Mouse (Mus musculus) kidney, embryonic 15.5 days (tissue): ENCODE measurements around the gene Oat. TPM values are rescaled to one million over a fixed set of nuclear protein-coding genes. Genes with fewer than 3 reads are reported as not detected.

Experiments
- ATAC-seq: fragments of 200-750 bp; cut with Nextera tagmentation; replicated peaks from 2 replicates; pipeline ENCODE4 v1.8.0; 2017; ENCODE audit warnings: moderate TSS enrichment; ENCODE audit not compliant: low FRiP score
- H3K27ac ChIP-seq: fragments of 300-500 bp; sonication (generic); 2 replicates; pipeline ENCODE4 v1.5.1; 2015; ENCODE audit warnings: mild to moderate bottlenecking, inconsistent platforms
- H3K27me3 ChIP-seq: fragments of 300-500 bp; sonication (generic); 2 replicates; pipeline ENCODE4 v1.6.1; 2015; ENCODE audit warnings: inconsistent platforms
- H3K36me3 ChIP-seq: fragments of 300-500 bp; sonication (generic); 2 replicates; pipeline ENCODE4 v1.6.1; 2015; ENCODE audit warnings: inconsistent platforms
- H3K4me1 ChIP-seq: fragments of 300-500 bp; sonication (generic); 2 replicates; pipeline ENCODE4 v1.6.1; 2015; ENCODE audit warnings: inconsistent platforms
- H3K4me2 ChIP-seq: fragments of 300-500 bp; sonication (generic); 2 replicates; pipeline ENCODE4 v1.6.1; 2015; ENCODE audit warnings: moderate library complexity, mild to moderate bottlenecking, inconsistent platforms
- H3K4me3 ChIP-seq: fragments of 300-500 bp; sonication (generic); replicated peaks from 2 replicates; pipeline ENCODE4 v1.5.1; 2015; ENCODE audit warnings: mild to moderate bottlenecking, inconsistent platforms
- H3K9ac ChIP-seq: fragments of 300-500 bp; sonication (generic); 2 replicates; pipeline ENCODE4 v1.6.1; 2015; ENCODE audit warnings: mild to moderate bottlenecking, inconsistent platforms
- H3K9me3 ChIP-seq: fragments of 300-500 bp; sonication (generic); replicated peaks from 2 replicates; pipeline ENCODE4 v1.6.1; 2016; ENCODE audit warnings: inconsistent platforms
- WGBS: fragments of 180-500 bp; shearing (Covaris S2); methylation state at CpG from one replicate; pipeline ENCODE4 v1.1.7; 2015; ENCODE audit warnings: mixed read lengths; 5-methylcytosine and 5-hydroxymethylcytosine counted together
- polyA plus RNA-seq: library from polyadenylated mRNA; unstranded; fragments of >200 nt; fragmentation: Nextera tagmentation; extraction: Ambion mirVana; gene quantifications from 2 replicates; pipeline ENCODE4 v1.2.1, GENCODE M21; 2015

The Oat gene
- polyA plus RNA-seq, 1 experiment from 2014 or later: 166 TPM

- no peak overlapping the region for H3K4me2 ChIP-seq
- WGBS: 55% methylated on average over 3 of the region's 3 CpGs
- no peak for ATAC-seq
Observed at GRCm38 (mm10) chr7:132559138-132559766, 16.9 kb downstream of the Oat start.

DNA sequence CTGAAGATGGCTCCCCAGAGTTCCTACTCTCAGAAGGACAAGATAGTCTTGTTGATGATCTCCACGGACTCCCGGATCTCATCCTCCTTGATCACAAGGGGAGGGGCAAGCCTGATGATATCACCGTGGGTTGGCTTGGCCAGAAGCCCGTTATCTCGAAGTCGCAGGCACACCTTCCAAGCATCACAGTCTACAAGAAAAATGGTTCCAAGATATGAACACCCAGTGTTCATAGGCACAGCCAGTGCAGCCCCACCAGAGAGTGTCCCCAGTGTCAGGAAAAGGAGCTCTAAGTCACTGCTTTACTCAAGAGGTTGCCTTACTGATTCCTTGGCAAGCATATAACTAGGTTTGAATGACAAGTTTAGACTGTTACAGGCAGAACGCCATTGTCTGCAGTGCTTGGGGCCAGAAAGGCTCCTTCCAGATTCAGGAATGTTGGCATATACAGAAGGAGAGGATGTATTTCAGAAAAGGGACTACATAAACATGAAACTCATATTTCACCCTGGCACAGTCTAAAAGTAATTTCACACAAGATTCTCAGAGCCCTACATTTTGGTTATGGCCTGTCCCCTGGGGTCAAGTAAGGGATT, 18.0 kb downstream of the Oat start:
- Histone ChIP-seq H3K36me3 (peaks cover 61% of the 10 kb centered on the region), H3K27ac (no peak overlapping the region), H3K4me3 (no peak overlapping the region), H3K4me2 (no peak overlapping the region), H3K4me1 (no peaks in the 10 kb centered on the region), H3K9me3 (no peaks in the 10 kb centered on the region), H3K27me3 (no peaks in the 10 kb centered on the region), H3K9ac (no peak overlapping the region)
- ATAC-seq: no peak
- 82% methylated on average over 7 of the region's 7 CpGs for WGBS

More at GRCm38 (mm10) chr7:132559138-132559766, 16.9 kb downstream of the Oat start:
- Histone ChIP-seq H3K9me3 (no peaks in the 10 kb centered on the region), H3K9ac (no peak overlapping the region), H3K36me3 (peaks cover 71% of the 10 kb centered on the region), H3K27ac (peak overlapping the region; percentile 3; the same call in 1 of the 2 replicates), H3K4me3 (no peak overlapping the region), H3K27me3 (no peaks in the 10 kb centered on the region), H3K4me1 (no peaks in the 10 kb centered on the region)

DNA sequence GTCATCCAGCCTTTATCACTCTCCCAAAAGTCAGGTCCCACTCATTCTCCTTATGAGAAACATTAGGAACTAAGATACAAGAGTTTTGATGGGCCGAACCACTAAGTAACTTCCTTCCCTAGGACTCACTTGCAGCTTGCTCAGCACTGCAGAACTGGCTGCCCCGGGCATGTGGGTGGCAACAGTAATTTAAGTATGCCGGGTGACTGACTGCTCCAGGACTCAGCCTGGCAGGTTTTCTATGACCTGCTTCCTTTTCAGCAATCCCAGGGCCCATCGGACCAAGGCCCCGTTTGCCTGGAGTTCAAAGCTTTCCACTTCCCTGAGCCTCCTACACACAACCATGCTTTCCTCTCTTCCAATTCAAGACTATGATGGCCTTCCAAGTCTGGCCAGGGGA, 19.6 kb downstream of the Oat start:
- ATAC-seq: no peak
- no peak overlapping the region for H3K27ac ChIP-seq
- H3K4me2 ChIP-seq: no peak overlapping the region
- no peaks in the 10 kb centered on the region for H3K27me3 ChIP-seq
- H3K9me3 ChIP-seq: no peaks in the 10 kb centered on the region
- 60% methylated on average over 5 of the region's 5 CpGs for WGBS
- H3K36me3 ChIP-seq: peaks cover 44% of the 10 kb centered on the region
- H3K4me3 ChIP-seq: no peak overlapping the region
- no peaks in the 10 kb centered on the region for H3K4me1 ChIP-seq
- H3K9ac ChIP-seq: no peak overlapping the region

- H3K9me3 ChIP-seq: no peaks in the 10 kb centered on the region
- H3K36me3 ChIP-seq: peaks cover 39% of the 10 kb centered on the region
- H3K4me2 ChIP-seq: no peak overlapping the region
- H3K27ac ChIP-seq: no peak overlapping the region
- no peaks in the 10 kb centered on the region for H3K27me3 ChIP-seq
- 22% methylated on average over 4 of the region's 4 CpGs for WGBS
- H3K4me1 ChIP-seq: no peaks in the 10 kb centered on the region
- H3K9ac ChIP-seq: no peak overlapping the region
- ATAC-seq: no peak
- H3K4me3 ChIP-seq: no peak overlapping the region
Observed at GRCm38 (mm10) chr7:132555911-132556310, 20.3 kb downstream of the Oat start.

DNA sequence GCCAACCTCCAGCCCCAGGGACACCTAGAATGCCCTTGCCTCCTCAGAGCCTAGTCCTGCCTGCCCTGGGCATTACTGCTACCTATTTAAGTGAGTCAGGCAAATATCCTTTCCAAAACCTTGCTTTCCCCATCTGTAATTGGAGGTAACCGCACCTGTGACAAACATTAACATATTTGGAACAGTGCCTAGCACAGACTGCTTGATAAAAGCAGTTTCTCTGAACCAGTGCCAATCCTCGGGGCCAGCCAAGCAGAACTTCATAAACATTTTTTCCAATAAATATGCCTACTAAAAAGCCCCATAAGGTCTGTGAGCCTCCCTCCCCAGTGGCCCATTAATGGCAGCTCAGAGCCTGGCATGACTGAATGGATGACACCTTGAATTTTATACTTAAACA, 22.1 kb downstream of the Oat start:
- Histone ChIP-seq H3K27ac (no peak overlapping the region), H3K36me3 (peaks cover 20% of the 10 kb centered on the region), H3K9ac (no peak overlapping the region), H3K4me3 (no peak overlapping the region), H3K27me3 (no peaks in the 10 kb centered on the region), H3K9me3 (no peaks in the 10 kb centered on the region), H3K4me1 (no peaks in the 10 kb centered on the region), H3K4me2 (no peak overlapping the region)
- 64% methylated on average over 2 of the region's 2 CpGs for WGBS
- no peak for ATAC-seq

DNA sequence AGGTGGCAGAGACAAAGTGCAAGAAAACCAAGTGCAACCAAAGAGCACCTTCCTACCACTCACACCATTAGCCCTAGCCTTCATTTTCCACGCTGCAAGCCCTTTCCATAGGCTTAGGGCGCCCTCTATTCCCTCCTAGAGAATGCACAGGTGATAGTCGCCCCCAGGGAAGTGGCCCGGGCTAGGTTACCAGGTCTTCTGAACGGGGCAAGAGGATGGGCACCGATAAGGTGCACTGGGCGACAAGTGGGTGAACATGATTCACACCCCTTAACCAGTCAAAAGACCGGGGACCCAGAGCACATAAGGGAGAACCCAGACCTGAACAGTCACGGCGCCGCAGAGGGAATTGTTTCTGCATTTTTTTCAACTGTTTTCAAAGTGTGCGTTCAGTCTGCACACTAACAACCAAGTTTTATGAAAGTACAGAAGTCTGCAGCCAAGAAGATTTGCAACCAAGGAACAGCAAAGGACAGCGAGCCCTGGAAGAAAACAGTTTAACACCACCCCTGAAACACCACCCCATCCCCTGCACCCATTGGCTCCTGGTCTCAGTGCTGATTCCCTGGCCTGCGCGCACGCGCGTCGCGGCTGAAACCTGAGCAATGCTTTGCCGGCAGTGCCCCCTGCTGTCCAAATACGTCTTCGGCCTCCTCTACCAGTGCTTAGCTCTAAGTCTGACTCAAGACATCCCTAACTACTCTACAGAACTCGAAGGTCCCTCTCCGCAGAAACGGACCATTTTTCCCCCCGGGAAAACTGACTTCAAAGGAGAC, 24.7 kb downstream of the Oat start:
- H3K27ac ChIP-seq: peak overlapping the region; percentile 73
- peak; percentile 95 for ATAC-seq
- peak overlapping the region; percentile 55; the same call in 1 of the 2 replicates for H3K9ac ChIP-seq
- peak overlapping the region; percentile 56 for H3K4me3 ChIP-seq
- H3K4me2 ChIP-seq: peak overlapping the region; percentile 94
- no peaks in the 10 kb centered on the region for H3K9me3 ChIP-seq
- no peaks in the 10 kb centered on the region for H3K36me3 ChIP-seq
- H3K27me3 ChIP-seq: no peaks in the 10 kb centered on the region
- under 1% methylated on average over 27 of the region's 27 CpGs for WGBS
- no peaks in the 10 kb centered on the region for H3K4me1 ChIP-seq

DNA sequence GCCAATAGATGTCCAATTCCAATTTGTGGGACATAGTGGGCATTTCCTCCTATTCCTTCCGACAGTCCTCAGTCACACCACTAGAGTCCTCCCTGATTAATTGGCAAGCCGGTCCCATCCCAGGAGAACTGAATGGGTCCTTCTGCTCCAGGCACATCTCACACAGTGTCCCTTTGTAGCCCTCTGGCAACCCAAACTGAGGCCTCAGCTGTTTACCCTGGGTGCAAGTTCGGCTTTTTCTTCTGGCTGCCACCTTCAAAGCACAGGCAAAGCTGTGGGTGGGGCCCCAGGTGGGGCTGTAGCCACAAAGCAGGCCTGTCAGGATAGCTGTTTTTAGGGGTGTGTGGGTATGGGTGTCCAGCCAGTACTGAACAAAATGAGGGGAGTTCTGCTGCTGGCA, 29.1 kb downstream of the Oat start:
- H3K27ac ChIP-seq: no peak overlapping the region
- H3K4me3 ChIP-seq: no peak overlapping the region
- no peaks in the 10 kb centered on the region for H3K36me3 ChIP-seq
- no peak overlapping the region for H3K9ac ChIP-seq
- WGBS: 75% methylated on average over 3 of the region's 3 CpGs
- H3K27me3 ChIP-seq: no peaks in the 10 kb centered on the region; the same call in 1 of the 2 replicates
- no peak for ATAC-seq
- H3K4me1 ChIP-seq: peaks cover 3% of the 10 kb centered on the region; the same call in 1 of the 2 replicates
- no peaks in the 10 kb centered on the region for H3K9me3 ChIP-seq
- H3K4me2 ChIP-seq: no peak overlapping the region

GRCm38 (mm10) chr7:132542427-132542826, 33.8 kb downstream of the Oat start:
- 33% methylated on average over 4 of the region's 4 CpGs for WGBS
- no peak overlapping the region for H3K4me2 ChIP-seq
- no peaks in the 10 kb centered on the region for H3K36me3 ChIP-seq
- H3K4me3 ChIP-seq: no peak overlapping the region
- peaks cover 3% of the 10 kb centered on the region; the same call in 1 of the 2 replicates for H3K4me1 ChIP-seq
- H3K27me3 ChIP-seq: no peaks in the 10 kb centered on the region; the same call in 1 of the 2 replicates
- no peak for ATAC-seq
- H3K27ac ChIP-seq: no peak overlapping the region
- H3K9ac ChIP-seq: no peak overlapping the region
- H3K9me3 ChIP-seq: no peaks in the 10 kb centered on the region

DNA sequence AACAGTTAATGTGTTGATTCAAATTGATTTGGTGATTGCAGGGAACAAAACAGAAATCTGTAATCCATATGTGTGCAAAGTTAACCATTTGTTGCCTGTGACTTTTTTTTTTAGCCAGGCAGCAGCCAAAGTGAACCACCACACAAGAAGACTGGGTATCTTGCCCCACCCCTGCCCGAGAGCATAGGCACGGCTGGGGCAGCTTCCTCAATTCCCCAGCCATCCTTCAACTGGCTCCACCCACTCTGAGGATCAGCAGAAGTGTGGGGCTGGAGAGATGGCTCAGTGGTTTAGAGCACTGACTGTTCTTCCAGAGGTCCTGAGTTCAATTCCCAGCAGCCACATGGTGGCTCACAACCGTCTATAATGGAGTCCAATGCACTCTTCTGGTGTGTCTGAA, 34.6 kb downstream of the Oat start:
- Histone ChIP-seq H3K27ac (no peak overlapping the region), H3K4me1 (peaks cover 3% of the 10 kb centered on the region; the same call in 1 of the 2 replicates)

DNA sequence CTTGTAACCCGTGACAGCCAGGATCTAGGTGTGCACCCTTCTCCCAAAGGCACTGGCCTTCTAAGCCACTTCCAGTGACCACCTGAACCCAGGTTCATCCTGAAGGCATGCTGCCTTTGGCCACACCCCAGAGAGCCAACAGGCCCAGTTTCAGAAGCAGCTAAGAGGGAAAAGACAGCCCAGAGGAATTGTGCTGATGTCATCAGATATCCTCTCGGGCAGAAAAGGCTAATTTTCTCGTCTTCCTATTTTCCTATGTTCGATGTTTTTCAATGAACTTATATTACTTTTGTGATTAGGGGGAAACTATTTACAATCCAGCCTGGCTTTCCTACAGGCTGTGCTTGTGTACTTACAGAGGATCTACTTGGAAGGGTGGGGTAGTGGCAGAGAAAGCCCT, 35.6 kb downstream of the Oat start:
- no peak overlapping the region for H3K4me2 ChIP-seq
- H3K36me3 ChIP-seq: no peaks in the 10 kb centered on the region
- no peak overlapping the region for H3K9ac ChIP-seq
- H3K27me3 ChIP-seq: no peaks in the 10 kb centered on the region; the same call in 1 of the 2 replicates
- H3K4me1 ChIP-seq: peaks cover 3% of the 10 kb centered on the region; the same call in 1 of the 2 replicates
- ATAC-seq: no peak
- 79% methylated on average over 4 of the region's 4 CpGs for WGBS
- H3K4me3 ChIP-seq: no peak overlapping the region
- H3K9me3 ChIP-seq: no peaks in the 10 kb centered on the region
- no peak overlapping the region for H3K27ac ChIP-seq

More for the DNA sequence above, 34.6 kb downstream of the Oat start:
- Histone ChIP-seq H3K27me3 (no peaks in the 10 kb centered on the region; the same call in 1 of the 2 replicates), H3K4me2 (no peak overlapping the region), H3K36me3 (no peaks in the 10 kb centered on the region), H3K4me3 (no peak overlapping the region), H3K9ac (no peak overlapping the region), H3K9me3 (no peaks in the 10 kb centered on the region)
- no peak for ATAC-seq
- 70% methylated on average over 3 of the region's 3 CpGs for WGBS

GRCm38 (mm10) chr7:132529206-132529605, 47.0 kb downstream of the Oat start:
- no peaks in the 10 kb centered on the region for H3K36me3 ChIP-seq
- no peak for ATAC-seq
- 50% methylated on average over 3 of the region's 3 CpGs for WGBS
- H3K9ac ChIP-seq: no peak overlapping the region
- no peaks in the 10 kb centered on the region; the same call in 1 of the 2 replicates for H3K27me3 ChIP-seq
- no peaks in the 10 kb centered on the region for H3K9me3 ChIP-seq
- no peak overlapping the region for H3K4me2 ChIP-seq
- no peak overlapping the region for H3K27ac ChIP-seq
- no peak overlapping the region for H3K4me3 ChIP-seq
- no peaks in the 10 kb centered on the region for H3K4me1 ChIP-seq

DNA sequence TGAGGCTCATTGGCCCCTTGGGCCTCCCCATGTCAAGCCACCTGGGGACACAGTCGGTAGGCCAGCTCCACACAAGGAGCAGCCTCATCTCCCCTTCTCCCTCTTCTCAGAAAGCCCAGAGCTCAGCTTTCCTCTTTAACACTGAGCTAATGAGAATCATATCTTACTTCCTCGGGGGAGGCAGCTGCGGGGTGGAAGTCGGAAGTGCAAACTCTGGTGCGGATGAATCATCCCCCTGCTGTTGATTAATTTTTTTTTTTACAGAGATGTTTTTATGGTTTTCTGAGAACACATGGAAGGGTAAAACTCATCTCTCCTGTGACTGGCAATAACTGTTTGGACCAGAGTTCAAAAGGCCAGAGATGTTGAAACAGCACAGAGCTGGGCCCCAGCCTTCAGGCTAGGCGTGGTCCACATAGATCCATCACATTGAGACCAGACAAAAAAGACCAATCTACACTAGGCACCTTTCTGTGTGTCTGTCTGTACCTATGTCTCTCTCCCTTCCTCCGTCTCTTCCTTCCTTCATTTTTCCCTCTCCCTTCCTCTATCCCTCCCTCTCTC, 62.7 kb downstream of the Oat start:
- 63% methylated on average over 7 of the region's 7 CpGs for WGBS
- no peaks in the 10 kb centered on the region for H3K36me3 ChIP-seq
- no peaks in the 10 kb centered on the region for H3K9me3 ChIP-seq
- H3K4me1 ChIP-seq: no peaks in the 10 kb centered on the region
- ATAC-seq: no peak
- H3K27ac ChIP-seq: no peak overlapping the region
- H3K27me3 ChIP-seq: peaks cover 4% of the 10 kb centered on the region; the same call in 1 of the 2 replicates
- H3K4me3 ChIP-seq: no peak overlapping the region
- no peak overlapping the region for H3K9ac ChIP-seq
- no peak overlapping the region for H3K4me2 ChIP-seq
